Mouse (Mus musculus): ENCODE measurements around the gene Invs.

- TF ChIP-seq CTCF (IDR thresholded peaks at IDR 0.05; ENCODE audit: low read depth) (no peak), EP300 (IDR thresholded peaks at IDR 0.05; ENCODE audit: low read depth) (no peak)
These were observed at the start of gene Invs, which contains the start of gene Erp44 for GRCm38 (mm10) chr4:48279498-48280134.
